Mouse (Mus musculus): Measurements from ENCODE around the gene Gm20662.

Gm20662 gene

GRCm38 (mm10) chr9:107975399-107976386 lies 20.5 kb upstream of the Gm20662 start, which contains the start of gene Uba7:
Gene Uba7 (plus strand): TSS chr9:107975505.
- no peak for DNase-seq (ENCODE audit: low spot score in 2 of 2)

- no peak for DNase-seq (ENCODE audit: low spot score in 2 of 2)
Observed at GRCm38 (mm10) chr9:107978815-107979214, 17.3 kb upstream of the Gm20662 start.

GRCm38 (mm10) chr9:107981684-107982605 lies 14.2 kb upstream of the Gm20662 start:
- peak; percentile 60 to 76 for DNase-seq (ENCODE audit: low spot score in 2 of 2)

GRCm38 (mm10) chr9:107982681-107983346 lies 13.3 kb upstream of the Gm20662 start, which contains the start of gene Gm20661:
Gene Gm20661 (plus strand): TSS chr9:107983058.
- peak; percentile 26 to 49 for DNase-seq (ENCODE audit: low spot score in 2 of 2)

- peak in 1 of 2 experiments; percentile 30 for DNase-seq (ENCODE audit: low spot score in 2 of 2)
Observed at GRCm38 (mm10) chr9:107983421-107983890, 12.7 kb upstream of the Gm20662 start.

GRCm38 (mm10) chr9:107984052-107984753 lies 11.9 kb upstream of the Gm20662 start:
- no peak for DNase-seq (ENCODE audit: low spot score in 2 of 2)

GRCm38 (mm10) chr9:107984754-107985055 lies 11.4 kb upstream of the Gm20662 start:
- no peak for DNase-seq (ENCODE audit: low spot score in 2 of 2)

- DNase-seq (ENCODE audit: low spot score in 2 of 2): peak; percentile 76 to 81
Observed at GRCm38 (mm10) chr9:107985131-107986119, 10.7 kb upstream of the Gm20662 start, which contains the start of gene Inka1. Gene Inka1 (minus strand): TSS chr9:107985879.

GRCm38 (mm10) chr9:107986376-107986775 lies 9.8 kb upstream of the Gm20662 start:
- peak; percentile 72 to 80 for DNase-seq (ENCODE audit: low spot score in 2 of 2)

GRCm38 (mm10) chr9:107987950-107988349 lies 8.2 kb upstream of the Gm20662 start:
- no peak for DNase-seq (ENCODE audit: low spot score in 2 of 2)

- no peak for DNase-seq (ENCODE audit: low spot score in 2 of 2)
Observed at GRCm38 (mm10) chr9:107992197-107992596, 4.0 kb upstream of the Gm20662 start, which contains the start of gene Cdhr4. Gene Cdhr4 (plus strand): TSS chr9:107992497.

GRCm38 (mm10) chr9:107993013-107993412 lies 3.1 kb upstream of the Gm20662 start:
- no peak for DNase-seq (ENCODE audit: low spot score in 2 of 2)

GRCm38 (mm10) chr9:107994464-107994863 lies 1.7 kb upstream of the Gm20662 start:
- DNase-seq (ENCODE audit: low spot score in 2 of 2): no peak

- DNase-seq (ENCODE audit: low spot score in 2 of 2): no peak
Observed at GRCm38 (mm10) chr9:107995513-107995912, 636 bp upstream of the Gm20662 start.

GRCm38 (mm10) chr9:108001922-108002770 lies 6.0 kb downstream of the Gm20662 start, which contains the start of gene Ip6k1:
Gene Ip6k1 (plus strand): TSS chr9:108002501.
- peak; percentile 100 for DNase-seq (ENCODE audit: low spot score in 2 of 2)

GRCm38 (mm10) chr9:108002778-108003530 lies 6.8 kb downstream of the Gm20662 start:
- DNase-seq (ENCODE audit: low spot score in 2 of 2): peak in 1 of 2 experiments; percentile 49

GRCm38 (mm10) chr9:108003531-108003890 lies 7.4 kb downstream of the Gm20662 start:
- DNase-seq (ENCODE audit: low spot score in 2 of 2): peak in 1 of 2 experiments; percentile 31

- no peak for DNase-seq (ENCODE audit: low spot score in 2 of 2)
Observed at GRCm38 (mm10) chr9:108008041-108008440, 11.9 kb downstream of the Gm20662 start.

All from right cerebral cortex, adult 2 months (tissue).